Comparison of ENCODE assay signal across 8 mouse cellular contexts in genomic region chr7:24600941-24601597, GRCm38 (mm10). TPM values are rescaled to one million over a fixed set of nuclear protein-coding genes. Genes with fewer than 3 reads are reported as not detected.
A peak's percentile ranks its signal among the peaks of the same experiment; 100 is the strongest.
DNase-seq lines count a peak whose midpoint lies in the region; ATAC-seq lines count a peak whose summit lies in the region.

No protein-coding gene starts in this region.

- 5% methylated on average over 13 of the region's 13 CpGs for WGBS in intestine, embryonic 14.5 days

- H3K4me3 ChIP-seq in intestine, embryonic 14.5 days (ENCODE audit: low read depth, low read length): no peak overlapping the region

- no peaks in the 10 kb centered on the region for H3K4me1 ChIP-seq in intestine, embryonic 14.5 days (replicated peaks; ENCODE audit: control insufficient read depth, insufficient read depth, low read length)

- H3K9me3 ChIP-seq in intestine, embryonic 14.5 days (ENCODE audit: control insufficient read depth, low read length): no peaks in the 10 kb centered on the region

- no peak overlapping the region for H3K27ac ChIP-seq in intestine, embryonic 14.5 days (ENCODE audit: low read depth)

- peak overlapping the region; percentile 32 for H3K4me2 ChIP-seq in intestine, embryonic 14.5 days (ENCODE audit: low read length)

- peak; percentile 85 for ATAC-seq in intestine, embryonic 14.5 days (replicated peaks; ENCODE audit: low FRiP score, low TSS enrichment, low read depth)

- DNase-seq in adrenal gland, adult (ENCODE audit: inconsistent age in 2 of 2, low spot score in 1 of 2): peak; percentile 94 to 98
- DNase-seq in embryo, embryonic 10.5 days (ENCODE audit: low spot score): peak; percentile 98
- DNase-seq in gastrocnemius, postnatal 25 days: peak; percentile 90
- peak; percentile 98 for DNase-seq in intestine, embryonic 14.5 days (ENCODE audit: low spot score)
- peak; percentile 98 for DNase-seq in left cerebral cortex, postnatal 14 days (ENCODE audit: low spot score in 2 of 2)
- peak; percentile 95 for DNase-seq in mesoderm, embryonic 11.5 days (ENCODE audit: low read depth, low spot score)
- DNase-seq in right cerebral cortex, postnatal 25 days: peak; percentile 94
- peak; percentile 91 to 95 for DNase-seq in urinary bladder, postnatal 36 days (ENCODE audit: low spot score in 2 of 2)

- 0 out of 2 replicates have a peak, but pooled peaks cover 3% of the 10 kb centered on the region for H3K36me3 ChIP-seq in intestine, embryonic 14.5 days (ENCODE audit: control insufficient read depth, insufficient read depth, low read length)

- H3K27me3 ChIP-seq in intestine, embryonic 14.5 days (replicated peaks; ENCODE audit: control insufficient read depth, insufficient read depth, low read length): no peaks in the 10 kb centered on the region

- H3K9ac ChIP-seq in intestine, embryonic 14.5 days (ENCODE audit: low read length): no peak overlapping the region

- intact Hi-C loops in left cerebral cortex, postnatal 14 days (cut with DNase I): loop anchor here (2.0 kb wide), 1 partner anchor 62 kb away; no protein-coding TSS in a partner anchor

RNA-seq across cellular contexts. Expression of gene Phldb3, which starts 9.5 kb away (rescaled TPM):
- total RNA-seq in gastrocnemius, postnatal 25 days (2021): under 1 TPM; 0.59 to 0.70 TPM
- polyA plus RNA-seq in intestine, embryonic 14.5 days (2014; fragmentation: Nextera tagmentation; extraction: Ambion mirVana): 0.31 and 0.38 TPM in 2 replicates
- under 1 TPM in 1 of 2 experiments, not detected in 1; 0.42 TPM for total RNA-seq in left cerebral cortex, postnatal 14 days (2021)

RNA-seq across cellular contexts. Expression of gene Zfp575, which starts 13.6 kb away (rescaled TPM):
- under 1 TPM in 1 of 2 experiments, not detected in 1; 0.13 TPM for total RNA-seq in gastrocnemius, postnatal 25 days (2021)
- 3.1 and 3.6 TPM in 2 replicates for polyA plus RNA-seq in intestine, embryonic 14.5 days (2014; fragmentation: Nextera tagmentation; extraction: Ambion mirVana)
- 1 to 10 TPM; 6.9 to 7.2 TPM for total RNA-seq in left cerebral cortex, postnatal 14 days (2021)

RNA-seq across cellular contexts. Expression of gene Ethe1, which starts 13.7 kb away (rescaled TPM):
- total RNA-seq in gastrocnemius, postnatal 25 days (2021): 10 to 100 TPM; 21.6 to 25.9 TPM
- polyA plus RNA-seq in intestine, embryonic 14.5 days (2014; fragmentation: Nextera tagmentation; extraction: Ambion mirVana): 42.9 and 46.5 TPM in 2 replicates
- total RNA-seq in left cerebral cortex, postnatal 14 days (2021): 10 to 100 TPM in 1 of 2 experiments, 1 to 10 TPM in 1; 9.3 to 11.3 TPM

RNA-seq across cellular contexts. Expression of gene Lypd3, which starts 35.3 kb away (rescaled TPM):
- not detected for total RNA-seq in gastrocnemius, postnatal 25 days (2021)
- polyA plus RNA-seq in intestine, embryonic 14.5 days (2014; fragmentation: Nextera tagmentation; extraction: Ambion mirVana): 0.50 and 0.77 TPM in 2 replicates
- under 1 TPM; 0.48 to 0.53 TPM for total RNA-seq in left cerebral cortex, postnatal 14 days (2021)

RNA-seq across cellular contexts. Expression of gene Xrcc1, which starts 55.0 kb away (rescaled TPM):
- total RNA-seq in gastrocnemius, postnatal 25 days (2021): 10 to 100 TPM; 15.8 to 17.5 TPM
- 91.5 and 108 TPM in 2 replicates for polyA plus RNA-seq in intestine, embryonic 14.5 days (2014; fragmentation: Nextera tagmentation; extraction: Ambion mirVana)
- total RNA-seq in left cerebral cortex, postnatal 14 days (2021): 10 to 100 TPM; 34.7 to 37.8 TPM

Comparison
In these comparisons a context has a peak if more than half of its experiments do, and no peak if none do; other contexts are left out.
1. RNA of gene Zfp575, which starts 13.6 kb away (total RNA-seq): 6.9 to 7.2 TPM in left cerebral cortex, postnatal 14 days; 0.13 TPM in gastrocnemius, postnatal 25 days; every median in the first group is over 4 times any median in the second.
2. Peak in every context shown above with its lines, with median percentiles within 50 percentile points of each other: DNase-seq.